Mouse (Mus musculus) right cerebral cortex, postnatal 25 days (tissue): ENCODE data around the gene Cemip.
A peak's percentile ranks its signal among the peaks of the same experiment; 100 is the strongest.

ENCODE experiments used
- DNase-seq: peaks from one replicate; pipeline ENCODE4 v3.0.0; 2022

Cemip gene

DNA sequence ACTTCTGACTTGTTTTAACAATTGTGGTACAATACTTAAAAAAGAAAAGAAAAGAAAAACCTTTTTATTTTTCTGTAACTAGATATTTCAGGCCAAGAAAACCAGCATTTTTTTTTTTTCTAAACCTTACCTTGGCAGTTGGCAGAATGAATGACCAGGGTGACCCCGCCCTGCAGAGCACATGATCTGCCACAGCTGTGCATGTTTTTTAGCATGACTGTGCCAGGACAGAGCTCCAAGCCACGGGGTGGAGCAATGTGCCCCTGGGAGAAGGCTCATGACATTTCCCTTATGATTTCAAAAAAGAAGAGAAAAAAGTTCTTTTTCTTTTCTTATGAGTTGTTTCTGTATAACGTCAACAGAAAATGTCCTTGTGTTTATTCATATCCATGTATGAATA lies 196.9 kb downstream of the Cemip start:
- no peak for DNase-seq

DNA sequence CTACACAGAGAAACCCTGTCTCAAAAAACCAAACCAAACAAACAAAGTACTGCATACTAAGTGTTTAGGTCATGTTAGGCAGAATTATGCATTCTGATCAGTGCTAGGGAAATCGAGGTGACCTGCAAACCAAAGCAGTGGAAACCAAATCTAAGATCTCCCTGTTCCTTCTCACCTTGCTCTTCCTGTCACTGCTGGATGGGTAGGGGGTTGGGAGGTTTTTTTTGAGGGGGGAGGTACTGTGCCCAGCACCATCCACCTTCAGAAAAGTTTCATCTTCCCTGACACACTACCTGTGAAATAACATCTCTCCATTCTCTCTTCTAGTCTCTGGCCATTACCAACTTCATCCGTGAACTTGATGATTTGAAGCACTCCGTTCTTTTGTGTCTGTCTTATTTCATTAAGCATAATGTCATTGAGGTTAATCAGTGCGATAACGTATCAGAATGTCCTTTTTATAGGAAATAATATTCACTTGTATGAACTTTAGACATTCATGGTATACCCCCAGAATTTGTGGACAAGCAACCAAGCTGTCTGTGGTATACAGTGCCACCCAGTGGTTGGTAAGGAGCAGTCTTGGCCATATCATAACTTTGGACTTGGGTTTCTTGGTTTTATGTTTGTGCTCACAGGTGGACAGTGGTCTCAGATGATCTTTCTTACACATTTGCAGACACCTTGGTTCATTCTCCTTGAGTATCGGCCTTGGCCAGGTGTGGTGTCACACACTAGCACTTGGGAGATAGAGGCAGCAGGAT lies 199.8 kb downstream of the Cemip start:
- no peak for DNase-seq

DNA sequence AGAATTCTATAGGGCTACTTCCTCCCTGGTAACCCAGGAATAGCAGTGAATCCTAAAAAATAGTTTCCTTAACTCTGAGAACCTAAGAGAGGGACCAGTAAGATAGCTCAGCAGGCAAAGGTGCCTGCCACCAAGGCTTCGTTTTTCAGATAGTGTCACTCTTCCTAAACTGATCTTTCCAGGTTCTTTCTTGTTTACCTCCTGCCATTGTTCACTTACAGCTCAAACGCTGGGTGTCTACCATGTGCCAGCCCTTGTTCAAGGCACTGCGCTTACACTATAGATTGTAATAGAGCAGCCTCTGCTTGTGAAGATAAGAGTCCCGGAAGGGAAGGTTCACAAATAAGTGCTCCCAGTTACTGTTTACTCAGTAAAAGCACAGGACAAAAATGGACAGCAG lies 200.5 kb downstream of the Cemip start:
- no peak for DNase-seq

DNA sequence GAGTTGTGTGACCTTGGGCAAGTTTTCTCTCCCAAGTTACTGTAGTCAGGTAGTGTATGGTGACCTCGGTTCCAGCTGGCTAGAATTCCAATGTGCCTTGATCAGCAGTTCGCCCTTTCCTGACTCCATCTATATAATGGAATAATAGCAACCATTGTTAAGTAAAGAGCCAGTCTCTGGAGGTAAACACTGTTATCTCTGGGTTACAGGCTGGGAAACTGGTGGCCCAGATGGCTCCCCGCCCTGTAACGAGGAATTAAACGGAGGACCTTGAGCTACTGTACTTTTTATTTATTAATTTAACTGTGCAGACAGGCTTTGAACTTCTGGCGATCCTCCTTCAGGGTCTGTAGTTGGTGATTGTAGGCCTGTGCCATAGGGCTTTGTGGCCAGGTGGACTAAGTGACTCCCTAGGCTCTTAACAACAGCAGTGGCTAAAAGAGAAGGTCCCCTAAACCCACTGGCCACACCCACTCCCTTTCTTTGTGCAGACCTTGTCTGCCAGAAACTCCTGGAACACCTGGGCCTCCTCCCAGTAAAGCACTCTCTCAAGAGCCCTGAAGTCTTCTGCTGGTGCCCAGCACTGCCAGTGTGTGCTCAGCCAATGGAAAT lies 201.3 kb downstream of the Cemip start:
- no peak for DNase-seq

DNA sequence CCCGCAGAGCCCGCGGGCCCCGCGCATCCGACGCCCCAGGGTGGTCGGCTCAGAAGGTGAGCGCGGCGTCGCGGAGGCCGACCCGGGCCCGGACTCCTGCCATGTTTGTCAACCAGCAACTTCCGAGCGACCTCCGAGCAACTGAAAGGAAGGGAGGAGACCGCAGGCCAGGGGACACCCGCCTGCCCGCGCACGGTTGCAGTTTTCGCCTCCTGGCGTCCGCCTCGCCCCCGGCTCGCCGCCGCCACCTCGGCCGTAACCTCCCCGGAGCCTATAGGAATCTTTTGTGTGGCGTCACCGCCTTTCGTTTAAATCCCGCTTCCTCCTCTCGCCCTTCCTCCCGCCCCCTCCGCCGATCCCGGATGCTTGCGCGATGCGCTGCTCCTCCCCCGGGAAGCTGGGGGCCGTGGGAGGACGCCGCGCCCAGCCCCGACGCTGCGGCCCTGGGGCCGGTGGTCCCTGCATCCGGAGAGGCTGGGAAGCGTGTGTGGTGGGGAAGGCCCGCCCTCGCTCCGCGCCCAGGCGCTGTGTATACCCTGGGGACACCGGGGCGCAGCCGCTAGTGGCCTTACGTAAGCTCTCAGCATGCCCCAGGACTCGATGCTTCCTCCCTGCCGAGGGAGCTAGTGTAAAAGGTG lies 202.2 kb downstream of the Cemip start, which contains the start of the genes Tlnrd1 and Mesd:
Tlnrd1 (minus strand) TSS at position 285 of the 638 bp plus-strand sequence.
Mesd (plus strand) TSS at position 446 of the 638 bp plus-strand sequence.
- DNase-seq: peak; percentile 93

DNA sequence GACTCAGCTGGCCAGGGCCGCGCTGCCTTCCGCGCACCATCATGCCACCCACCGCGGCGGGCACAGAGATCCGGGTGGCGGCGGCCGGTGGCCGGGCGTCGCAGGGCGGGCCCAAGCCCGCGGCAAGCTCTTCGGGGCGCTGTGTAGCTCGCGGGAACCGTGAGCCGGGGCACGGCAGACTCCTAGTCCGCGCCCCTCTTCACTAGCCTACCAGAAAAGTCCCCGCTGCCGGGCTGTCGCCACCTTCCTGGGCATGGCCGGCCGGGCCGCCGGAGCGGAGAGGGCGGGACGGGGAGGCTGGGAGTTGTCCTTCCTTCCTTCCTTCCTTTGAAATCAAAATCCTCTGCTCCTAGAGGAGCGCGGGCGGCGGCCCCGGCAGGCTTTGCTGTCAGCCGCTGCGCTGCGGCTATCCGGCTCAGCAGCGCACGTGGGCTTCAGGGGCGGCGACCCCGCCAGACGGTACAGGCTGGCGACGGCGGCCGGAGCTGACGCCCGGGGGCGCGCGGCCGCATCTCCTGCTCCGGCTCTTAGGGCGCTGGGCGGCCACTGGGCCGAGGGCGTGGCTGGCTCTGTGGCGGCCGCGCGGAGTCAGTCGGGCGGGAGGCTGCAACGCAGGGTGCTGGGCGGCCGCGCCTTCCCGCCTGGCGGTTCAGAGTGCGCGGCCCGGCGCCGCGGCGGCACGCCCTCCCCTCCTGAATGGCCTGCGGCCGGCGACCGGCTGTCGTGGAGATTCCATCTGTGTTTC lies 202.9 kb downstream of the Cemip start:
- DNase-seq: peak; percentile 63
